Mouse (Mus musculus) limb, embryonic 15.5 days (tissue): ENCODE results near the gene Ube2z. TPM values are rescaled to one million over a fixed set of nuclear protein-coding genes. Genes with fewer than 3 reads are reported as not detected.

Experiments used
- ATAC-seq: fragments of 200-750 bp; cut with Nextera tagmentation; 2 replicates; pipeline ENCODE4 v1.8.0; 2017; ENCODE audit warnings: low read depth, moderate TSS enrichment; ENCODE audit not compliant: insufficient number of reproducible peaks, low FRiP score, low TSS enrichment
- H3K27ac ChIP-seq: fragments of 300-500 bp; sonication (generic); 2 replicates; pipeline ENCODE4 v1.5.1; 2015; ENCODE audit warnings: moderate library complexity, mild to moderate bottlenecking, inconsistent platforms
- H3K27me3 ChIP-seq: fragments of 300-500 bp; sonication (generic); 2 replicates; pipeline ENCODE4 v1.6.1; 2015; ENCODE audit warnings: inconsistent platforms
- H3K36me3 ChIP-seq: fragments of 300-500 bp; sonication (generic); 2 replicates; pipeline ENCODE4 v1.6.1; 2015; ENCODE audit warnings: inconsistent platforms
- H3K4me1 ChIP-seq: fragments of 300-500 bp; sonication (generic); 2 replicates; pipeline ENCODE4 v1.6.1; 2015; ENCODE audit warnings: inconsistent platforms
- H3K4me2 ChIP-seq: fragments of 300-500 bp; sonication (generic); 2 replicates; pipeline ENCODE4 v1.6.1; 2015; ENCODE audit warnings: mild to moderate bottlenecking, inconsistent platforms
- H3K4me3 ChIP-seq: fragments of 300-500 bp; sonication (generic); 2 replicates; pipeline ENCODE4 v1.5.1; 2015; ENCODE audit warnings: mild to moderate bottlenecking, inconsistent platforms
- H3K9ac ChIP-seq: fragments of 300-500 bp; sonication (generic); 2 replicates; pipeline ENCODE4 v1.6.1; 2015; ENCODE audit warnings: inconsistent platforms
- H3K9me3 ChIP-seq: fragments of 300-500 bp; sonication (generic); 2 replicates; pipeline ENCODE4 v1.6.1; 2016; ENCODE audit warnings: inconsistent platforms
- WGBS: fragments of 180-500 bp; shearing (Covaris S2); methylation state at CpG from one replicate; pipeline ENCODE4 v1.1.7; 2015; 5-methylcytosine and 5-hydroxymethylcytosine counted together
- polyA plus RNA-seq: library from polyadenylated mRNA; unstranded; fragments of >200 nt; fragmentation: Nextera tagmentation; extraction: Ambion mirVana; gene quantifications from 2 replicates; pipeline ENCODE4 v1.2.1, GENCODE M21; 2015

Gene Ube2z
- polyA plus RNA-seq, 1 experiment from 2014 or later: 45.2 TPM

GRCm38 (mm10) chr11:96076221-96077105, 11.3 kb upstream of the Ube2z start:
- no peak overlapping the region for H3K9ac ChIP-seq
- no peaks in the 10 kb centered on the region for H3K27me3 ChIP-seq
- ATAC-seq: no peak
- H3K4me1 ChIP-seq: peaks cover 19% of the 10 kb centered on the region
- H3K4me2 ChIP-seq: peak overlapping the region; percentile 49
- WGBS: 63% methylated on average over 13 of the region's 13 CpGs
- H3K36me3 ChIP-seq: peaks cover 15% of the 10 kb centered on the region
- H3K4me3 ChIP-seq: peak overlapping the region; percentile 40
- H3K27ac ChIP-seq: peak overlapping the region; percentile 81
- no peaks in the 10 kb centered on the region for H3K9me3 ChIP-seq

DNA sequence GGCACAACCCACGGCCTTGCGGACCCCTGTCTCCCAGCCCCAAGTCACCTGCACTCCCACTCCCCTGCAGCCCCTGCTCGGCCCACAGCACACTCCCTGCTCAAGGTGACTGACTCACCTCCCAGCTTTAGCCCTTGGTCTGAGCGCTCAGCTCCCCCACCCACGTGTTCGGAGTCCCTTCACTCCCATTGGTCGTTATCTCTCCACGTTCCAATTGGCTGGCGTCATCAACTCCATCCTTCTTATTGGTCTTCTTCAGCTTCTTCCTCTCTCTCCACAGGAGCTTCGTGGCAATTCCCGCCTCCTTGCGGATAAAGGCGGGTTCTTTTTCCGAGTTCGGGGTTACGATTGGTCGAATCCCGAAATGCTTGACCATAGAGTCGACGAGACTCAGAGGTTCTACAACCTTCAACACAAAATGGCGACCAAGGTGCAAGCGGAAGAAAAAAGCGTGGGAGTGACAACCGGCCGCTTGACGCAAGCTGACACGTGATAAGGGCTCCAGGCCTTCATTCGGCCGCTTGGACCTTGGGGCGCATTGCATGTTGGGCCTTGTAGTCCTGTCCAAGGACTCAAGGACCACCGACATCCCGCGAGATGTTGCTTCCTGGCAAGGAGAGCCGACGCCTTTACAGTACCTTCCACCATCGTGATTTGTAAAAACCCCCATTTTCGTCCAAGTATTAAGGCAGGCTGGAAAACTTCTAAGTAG, 10.5 kb upstream of the Ube2z start, which contains the start of gene Atp5g1:
Atp5g1 (minus strand) TSS at position 162 of the 712 bp plus-strand sequence.
- Histone ChIP-seq H3K27me3 (no peaks in the 10 kb centered on the region), H3K9ac (peak within 1 kb of the TSS; percentile 79), H3K4me2 (peak within 1 kb of the TSS; percentile 79), H3K4me1 (peaks cover 19% of the 10 kb centered on the region), H3K9me3 (no peaks in the 10 kb centered on the region), H3K36me3 (peaks cover 23% of the 10 kb centered on the region), H3K4me3 (peak within 1 kb of the TSS; percentile 78), H3K27ac (peak within 1 kb of the TSS; percentile 81)
- WGBS: under 1% methylated on average over 37 of the region's 37 CpGs
- peak; percentile 98 for ATAC-seq

GRCm38 (mm10) chr11:96075177-96075508, 10.0 kb upstream of the Ube2z start:
- Histone ChIP-seq H3K4me2 (peak overlapping the region; percentile 79), H3K27ac (peak overlapping the region; percentile 76)
- under 1% methylated on average over 15 of the region's 15 CpGs for WGBS

DNA sequence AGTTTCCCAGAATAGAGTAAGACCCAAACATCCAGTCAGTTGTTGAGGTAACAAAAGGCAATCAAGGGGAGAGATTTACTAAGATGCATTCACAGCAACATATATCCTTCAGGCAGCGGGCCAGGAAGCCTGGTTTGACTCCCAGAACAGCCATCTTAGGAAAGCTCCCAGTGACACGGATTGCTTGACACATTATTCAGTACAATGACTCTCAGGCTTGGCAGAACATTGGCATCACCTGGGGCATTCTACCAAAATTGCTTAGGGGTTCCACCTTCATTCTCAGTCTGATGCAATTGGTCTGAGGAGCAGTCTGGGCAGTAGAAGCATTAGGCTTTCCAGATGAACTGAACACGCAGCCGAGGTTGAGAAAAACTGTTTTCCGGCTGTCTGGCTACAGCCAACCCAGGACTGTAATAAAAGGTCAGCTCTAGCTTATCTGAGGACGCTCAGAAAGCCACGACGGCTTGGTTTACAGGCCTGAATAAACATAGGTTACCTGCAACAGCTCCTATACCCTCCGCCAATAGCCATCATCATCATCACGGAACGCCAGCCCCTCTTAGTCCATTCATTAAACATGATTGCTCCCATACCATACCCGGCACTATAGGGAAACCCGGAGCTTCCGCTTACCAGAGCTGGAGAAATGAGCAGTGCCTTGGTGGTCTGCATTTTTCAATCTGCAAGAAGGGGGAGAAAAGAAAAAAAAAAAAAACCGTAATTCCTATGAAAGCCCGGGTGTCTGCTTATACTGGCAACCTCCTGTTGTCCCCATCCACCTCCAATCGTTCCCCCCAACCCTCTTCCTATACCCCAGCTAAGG, 9.4 kb upstream of the Ube2z start:
- H3K4me3 ChIP-seq: peak overlapping the region; percentile 78
- H3K36me3 ChIP-seq: peaks cover 31% of the 10 kb centered on the region

More at GRCm38 (mm10) chr11:96075177-96075508, 10.0 kb upstream of the Ube2z start:
- Histone ChIP-seq H3K27me3 (no peaks in the 10 kb centered on the region), H3K36me3 (peaks cover 28% of the 10 kb centered on the region), H3K9me3 (no peaks in the 10 kb centered on the region), H3K4me1 (peaks cover 19% of the 10 kb centered on the region), H3K4me3 (peak overlapping the region; percentile 78), H3K9ac (peak overlapping the region; percentile 79)
- ATAC-seq: no peak

DNA sequence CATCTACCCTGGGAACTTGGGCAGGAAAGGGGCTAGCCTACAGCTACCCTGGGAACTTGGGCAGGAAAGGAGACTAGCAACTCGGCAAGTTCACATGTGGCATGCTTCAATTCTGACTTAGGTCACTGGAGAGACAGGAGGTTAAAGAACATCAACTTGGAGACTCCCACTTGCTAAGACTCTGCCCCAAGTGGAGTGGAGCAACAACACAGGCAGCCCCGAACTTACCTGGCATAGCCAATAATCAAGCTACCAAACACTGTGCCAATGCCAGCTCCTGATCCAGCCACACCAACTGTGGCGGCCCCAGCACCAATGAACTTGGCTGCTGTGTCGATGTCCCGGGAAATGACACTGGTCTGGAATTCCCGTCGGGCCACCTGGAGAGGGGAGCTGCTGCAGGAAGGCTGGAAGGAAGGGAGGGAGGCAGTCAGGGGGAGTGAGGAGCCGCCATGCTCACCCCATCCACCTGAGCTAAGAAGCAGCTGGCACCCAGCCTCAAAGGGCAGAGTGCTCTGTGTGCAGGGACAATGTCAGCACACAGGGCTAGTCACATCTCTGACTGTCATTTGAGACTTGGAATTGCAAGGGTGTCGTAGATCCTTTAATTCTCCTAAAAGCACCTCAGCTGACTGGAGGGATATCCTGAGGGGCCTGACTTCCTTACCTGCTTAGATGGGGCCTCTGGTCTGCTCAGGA, 8.3 kb upstream of the Ube2z start:
- no peak overlapping the region for H3K27ac ChIP-seq
- 0 out of 2 replicates have a peak overlapping the region, but pooled peaks have one; percentile 1 for H3K9ac ChIP-seq
- H3K36me3 ChIP-seq: peaks cover 31% of the 10 kb centered on the region
- H3K9me3 ChIP-seq: no peaks in the 10 kb centered on the region
- 79% methylated on average over 9 of the region's 9 CpGs for WGBS
- peaks cover 19% of the 10 kb centered on the region for H3K4me1 ChIP-seq
- H3K4me2 ChIP-seq: peak overlapping the region; percentile 79; the same call in 1 of the 2 replicates
- no peak overlapping the region for H3K4me3 ChIP-seq
- ATAC-seq: no peak
- H3K27me3 ChIP-seq: no peaks in the 10 kb centered on the region

More for the DNA sequence above, 9.4 kb upstream of the Ube2z start:
- H3K9me3 ChIP-seq: no peaks in the 10 kb centered on the region
- 11% methylated on average over 17 of the region's 17 CpGs for WGBS
- H3K4me1 ChIP-seq: peaks cover 19% of the 10 kb centered on the region
- H3K9ac ChIP-seq: peak overlapping the region; percentile 79
- peak overlapping the region; percentile 76 for H3K27ac ChIP-seq
- no peak for ATAC-seq
- H3K27me3 ChIP-seq: no peaks in the 10 kb centered on the region
- H3K4me2 ChIP-seq: peak overlapping the region; percentile 79

GRCm38 (mm10) chr11:96071013-96071412, 5.8 kb upstream of the Ube2z start:
- H3K4me2 ChIP-seq: no peak overlapping the region
- H3K27ac ChIP-seq: no peak overlapping the region
- no peaks in the 10 kb centered on the region for H3K27me3 ChIP-seq
- H3K4me3 ChIP-seq: no peak overlapping the region
- 94% methylated on average over 1 of the region's 1 CpGs for whole genome bisulfite sequencing
- no peak for ATAC-seq
- peaks cover 16% of the 10 kb centered on the region for H3K4me1 ChIP-seq
- no peak overlapping the region for H3K9ac ChIP-seq
- no peaks in the 10 kb centered on the region for H3K9me3 ChIP-seq
- H3K36me3 ChIP-seq: peaks cover 31% of the 10 kb centered on the region

DNA sequence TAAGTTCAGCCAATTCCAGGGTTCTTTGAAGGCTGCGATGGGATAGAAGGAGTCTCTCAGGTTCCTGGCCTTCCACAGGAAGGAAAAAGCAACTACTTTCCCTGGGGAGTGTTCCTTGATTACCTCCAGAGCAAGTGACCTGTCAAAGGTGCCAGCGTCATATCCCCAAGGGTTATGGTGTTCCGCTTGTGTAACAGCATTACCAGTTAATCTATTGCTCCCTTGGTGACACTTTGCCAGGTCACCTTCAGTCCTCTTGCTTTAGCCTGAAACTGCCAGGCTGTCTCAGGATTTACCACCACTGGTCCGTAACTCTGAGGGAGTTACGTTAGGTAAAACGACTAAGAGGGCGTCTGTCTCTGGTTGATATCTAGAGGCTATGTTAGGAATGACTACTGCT, 5.2 kb upstream of the Ube2z start:
- Histone ChIP-seq H3K9me3 (no peaks in the 10 kb centered on the region), H3K27me3 (no peaks in the 10 kb centered on the region), H3K4me3 (no peak overlapping the region), H3K4me1 (peaks cover 19% of the 10 kb centered on the region), H3K4me2 (no peak overlapping the region), H3K9ac (no peak overlapping the region), H3K36me3 (peaks cover 31% of the 10 kb centered on the region), H3K27ac (no peak overlapping the region)
- no peak for ATAC-seq
- WGBS: 88% methylated on average over 7 of the region's 7 CpGs

- peaks cover 16% of the 10 kb centered on the region for H3K4me1 ChIP-seq
- H3K27me3 ChIP-seq: no peaks in the 10 kb centered on the region
- no peak overlapping the region for H3K4me3 ChIP-seq
- H3K36me3 ChIP-seq: peaks cover 24% of the 10 kb centered on the region
- no peak for ATAC-seq
- no peaks in the 10 kb centered on the region for H3K9me3 ChIP-seq
- H3K27ac ChIP-seq: no peak overlapping the region
- H3K9ac ChIP-seq: no peak overlapping the region
- 66% methylated on average over 5 of the region's 5 CpGs for WGBS
- H3K4me2 ChIP-seq: no peak overlapping the region
These were observed 3.0 kb upstream of the Ube2z start for GRCm38 (mm10) chr11:96068231-96068630.

DNA sequence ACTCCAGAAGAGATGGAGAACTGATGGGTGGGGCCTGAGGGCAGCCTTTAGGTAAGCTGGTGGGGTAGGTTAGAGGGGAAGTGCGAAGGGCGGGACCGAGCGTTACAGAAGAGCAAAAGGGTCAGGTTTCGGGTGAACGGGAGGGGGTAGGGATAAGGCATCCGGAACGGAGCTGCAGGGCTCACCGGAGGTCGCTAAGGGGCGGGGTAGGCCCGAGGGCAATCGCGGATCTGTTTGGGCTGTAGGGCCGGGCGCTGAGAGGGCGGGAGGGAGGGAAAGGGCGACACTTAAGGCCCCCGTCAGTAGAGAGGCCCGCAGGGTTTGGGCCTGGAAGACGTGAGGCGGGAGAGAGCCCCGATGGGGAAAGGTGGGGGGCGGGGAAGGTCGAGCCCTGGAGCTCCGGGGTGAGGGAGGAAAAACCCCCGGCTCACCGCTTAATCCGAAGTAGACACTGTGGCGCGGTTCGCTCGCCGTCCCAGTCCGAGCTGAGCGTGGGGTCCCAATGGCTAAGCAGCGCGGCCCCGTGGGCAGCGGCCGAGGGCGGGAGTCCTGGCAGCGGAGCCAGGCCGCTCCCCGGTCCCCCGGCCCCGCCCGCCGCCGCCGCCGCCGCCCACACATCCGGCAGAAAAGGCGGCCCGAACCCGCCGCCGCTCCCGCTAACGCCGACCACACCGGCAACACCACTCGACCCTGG, 520 bp downstream of the Ube2z start:
- peak overlapping the region; percentile 86 for H3K27ac ChIP-seq
- peak; percentile 58 for ATAC-seq
- WGBS: under 1% methylated on average over 38 of the region's 64 CpGs
- H3K4me1 ChIP-seq: peaks cover 24% of the 10 kb centered on the region
- H3K27me3 ChIP-seq: no peaks in the 10 kb centered on the region
- no peaks in the 10 kb centered on the region for H3K9me3 ChIP-seq
- peak overlapping the region; percentile 94 for H3K4me3 ChIP-seq
- H3K4me2 ChIP-seq: peak overlapping the region; percentile 73
- H3K9ac ChIP-seq: peak overlapping the region; percentile 91
- H3K36me3 ChIP-seq: peaks cover 16% of the 10 kb centered on the region

- 89% methylated on average over 4 of the region's 4 CpGs for WGBS
- H3K36me3 ChIP-seq: peaks cover 65% of the 10 kb centered on the region
These were observed 6.9 kb downstream of the Ube2z start for GRCm38 (mm10) chr11:96058309-96058708.

More at GRCm38 (mm10) chr11:96058309-96058708, 6.9 kb downstream of the Ube2z start:
- no peak overlapping the region for H3K27ac ChIP-seq
- no peak overlapping the region for H3K4me3 ChIP-seq
- H3K27me3 ChIP-seq: no peaks in the 10 kb centered on the region
- no peak for ATAC-seq
- no peak overlapping the region for H3K9ac ChIP-seq
- no peak overlapping the region for H3K4me2 ChIP-seq
- H3K9me3 ChIP-seq: no peaks in the 10 kb centered on the region
- peaks cover 10% of the 10 kb centered on the region for H3K4me1 ChIP-seq
